Mouse (Mus musculus): ENCODE measurements around the gene Lrrk1. TPM values are rescaled to one million over a fixed set of nuclear protein-coding genes. Genes with fewer than 3 reads are reported as not detected.

Lrrk1 gene
- 6.3 and 7.1 TPM in 2 replicates for polyA plus RNA-seq (2016; fragmentation: Nextera tagmentation; extraction: Ambion mirVana)

DNA sequence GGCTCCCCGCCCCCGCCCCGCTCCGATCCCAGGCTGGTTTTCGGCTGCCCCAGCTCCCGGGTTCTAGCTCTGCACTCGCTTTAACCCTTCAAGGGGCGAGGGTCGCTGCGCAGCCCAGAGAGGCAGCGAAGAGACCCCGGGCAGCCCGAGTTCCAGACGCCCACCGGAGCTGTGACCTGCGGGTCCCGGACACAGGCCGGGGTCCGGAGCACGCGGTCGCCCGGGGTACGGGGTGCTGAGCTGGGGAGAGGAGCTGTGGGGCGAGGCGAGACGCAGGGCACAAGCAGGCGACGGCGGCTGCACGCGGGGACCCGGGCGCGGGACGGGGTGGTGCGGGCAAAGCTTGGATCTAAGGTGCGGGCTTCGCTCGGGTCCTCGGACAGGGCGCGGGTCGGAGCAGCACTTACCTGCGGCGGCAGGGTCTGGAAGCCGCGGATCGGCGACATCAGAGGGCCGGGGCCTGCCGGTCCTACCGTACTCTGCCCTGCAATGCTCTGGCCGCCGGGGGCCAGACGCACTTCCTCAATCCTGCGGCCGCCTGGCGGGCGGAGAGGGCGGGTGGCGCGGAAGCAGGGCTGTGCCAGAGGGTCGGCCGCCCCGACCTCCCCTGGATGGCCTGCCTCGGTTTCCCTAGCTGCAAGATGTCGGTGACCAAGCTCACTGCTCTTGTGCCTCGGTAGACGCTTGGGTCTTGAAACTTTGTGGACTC is at the start of gene Lrrk1:
Gene Lrrk1, minus strand, starts transcription at position 538 of the 709 bp plus-strand sequence.
- H3K4me2 ChIP-seq = peak within 1 kb of the TSS; percentile 96
- WGBS (ENCODE audit: insufficient replicate concordance) = under 1% methylated on average over 61 of the region's 70 CpGs
- no peaks in the 10 kb centered on the region for H3K9me3 ChIP-seq (replicated peaks)
- no peaks in the 10 kb centered on the region; the same call in 1 of the 2 replicates for H3K36me3 ChIP-seq
- H3K9ac ChIP-seq = peak within 1 kb of the TSS; percentile 82
- peak within 1 kb of the TSS; percentile 68 for H3K4me3 ChIP-seq
- H3K27me3 ChIP-seq (replicated peaks) = no peaks in the 10 kb centered on the region
- peak; percentile 74 for ATAC-seq
- H3K4me1 ChIP-seq = peaks cover 6% of the 10 kb centered on the region
- peak within 1 kb of the TSS; percentile 39; the same call in 1 of the 2 replicates for H3K27ac ChIP-seq

DNA sequence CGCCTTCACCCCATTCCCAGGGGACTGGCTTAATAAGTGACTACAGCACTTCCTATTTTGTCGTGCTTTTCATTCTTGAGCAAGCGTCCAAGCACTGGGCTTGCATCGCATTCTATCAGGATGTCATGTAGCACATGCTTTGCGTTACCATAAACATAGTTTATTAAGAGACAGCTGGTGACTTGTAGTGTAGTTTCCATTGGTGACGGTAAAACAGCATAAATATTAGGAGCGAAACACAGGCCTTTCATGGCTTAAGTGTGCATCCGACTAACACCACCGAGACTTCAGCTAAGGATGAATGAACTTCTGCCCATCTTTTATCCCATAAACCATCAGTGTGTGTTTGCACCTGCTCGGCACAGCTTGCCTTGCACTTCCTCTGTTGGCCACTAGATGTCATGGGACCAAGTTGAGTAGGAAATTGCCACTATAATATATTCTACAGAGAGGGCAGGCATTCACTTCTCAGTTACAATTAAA is 46.3 kb upstream of the Lrrk1 start:
- no peak for ATAC-seq
- H3K27me3 ChIP-seq (replicated peaks) = peaks cover 13% of the 10 kb centered on the region
- no peak overlapping the region for H3K27ac ChIP-seq
- H3K9ac ChIP-seq = no peak overlapping the region
- no peaks in the 10 kb centered on the region for H3K9me3 ChIP-seq (replicated peaks)
- H3K4me1 ChIP-seq = no peaks in the 10 kb centered on the region
- H3K4me3 ChIP-seq = no peak overlapping the region
- H3K4me2 ChIP-seq = no peak overlapping the region
- H3K36me3 ChIP-seq = no peaks in the 10 kb centered on the region
- 40% methylated on average over 10 of the region's 10 CpGs for WGBS (ENCODE audit: insufficient replicate concordance)

DNA sequence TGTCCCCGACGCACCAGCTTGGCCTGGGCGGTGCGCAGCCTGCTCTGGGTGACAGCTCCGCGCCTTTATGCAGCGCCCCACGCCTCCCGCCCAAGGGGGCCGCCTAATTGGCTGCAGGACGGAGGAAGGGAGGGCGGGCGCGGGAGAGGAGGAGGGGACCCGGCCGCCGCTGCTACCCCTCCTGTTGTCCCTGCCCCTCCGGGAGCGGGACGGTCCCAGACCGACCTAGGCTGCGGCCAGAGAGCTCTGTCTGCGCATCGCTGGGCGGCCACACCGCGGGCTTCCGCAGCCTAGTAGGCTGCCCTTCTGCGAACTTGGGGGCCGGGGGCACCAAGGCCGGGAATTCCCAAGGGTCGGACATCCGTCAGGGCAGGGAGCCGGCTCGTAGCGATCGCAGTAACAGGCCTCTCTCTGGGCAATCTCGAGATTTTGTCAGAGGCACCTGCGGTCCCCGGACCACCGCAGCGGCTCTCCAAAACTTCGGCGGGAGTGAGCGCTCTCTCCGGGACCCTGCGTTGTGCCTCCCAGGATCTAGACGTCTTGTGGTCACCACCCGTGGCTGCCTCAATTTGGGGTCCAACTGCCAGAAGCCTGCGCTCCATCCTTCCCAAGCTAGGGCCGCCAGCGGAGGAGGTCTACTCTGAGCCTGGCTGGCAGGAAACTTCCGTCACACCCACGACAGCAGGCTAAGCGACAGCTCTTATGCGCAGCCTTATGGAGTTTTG is 39.4 kb upstream of the Lrrk1 start, which contains the start of gene Aldh1a3:
Gene Aldh1a3, minus strand, starts transcription at position 81 of the 725 bp plus-strand sequence.
- under 1% methylated on average over 55 of the region's 56 CpGs for WGBS (ENCODE audit: insufficient replicate concordance)
- Histone ChIP-seq H3K36me3 (no peaks in the 10 kb centered on the region), H3K4me3 (peak within 1 kb of the TSS; percentile 41), H3K9me3 (replicated peaks) (no peaks in the 10 kb centered on the region), H3K27me3 (replicated peaks) (peaks cover 71% of the 10 kb centered on the region), H3K4me1 (peaks cover 9% of the 10 kb centered on the region; the same call in 1 of the 2 replicates), H3K4me2 (peak within 1 kb of the TSS; percentile 61), H3K9ac (no peak within 1 kb of the TSS), H3K27ac (no peak within 1 kb of the TSS)
- peak; percentile 65 for ATAC-seq

- no peak overlapping the region for H3K27ac ChIP-seq
- WGBS (ENCODE audit: insufficient replicate concordance) = 3% methylated on average over 23 of the region's 23 CpGs
- no peaks in the 10 kb centered on the region for H3K9me3 ChIP-seq (replicated peaks)
- H3K9ac ChIP-seq = no peak overlapping the region
- H3K4me3 ChIP-seq = peak overlapping the region; percentile 41
- peak; percentile 24; the same call in 1 of the 2 replicates for ATAC-seq
- no peaks in the 10 kb centered on the region for H3K36me3 ChIP-seq
- peak overlapping the region; percentile 61 for H3K4me2 ChIP-seq
- H3K27me3 ChIP-seq (replicated peaks) = peaks cover 69% of the 10 kb centered on the region
- peaks cover 9% of the 10 kb centered on the region; the same call in 1 of the 2 replicates for H3K4me1 ChIP-seq
These were observed 38.9 kb upstream of the Lrrk1 start for GRCm38 (mm10) chr7:66427053-66427436.

GRCm38 (mm10) chr7:66421903-66422302 is 33.8 kb upstream of the Lrrk1 start:
- Histone ChIP-seq H3K9ac (no peak overlapping the region), H3K9me3 (replicated peaks) (no peaks in the 10 kb centered on the region), H3K4me2 (no peak overlapping the region), H3K36me3 (no peaks in the 10 kb centered on the region), H3K27ac (no peak overlapping the region), H3K4me1 (peaks cover 3% of the 10 kb centered on the region; the same call in 1 of the 2 replicates), H3K4me3 (no peak overlapping the region), H3K27me3 (replicated peaks) (peaks cover 42% of the 10 kb centered on the region)
- 55% methylated on average over 8 of the region's 8 CpGs for WGBS (ENCODE audit: insufficient replicate concordance)
- ATAC-seq = no peak

DNA sequence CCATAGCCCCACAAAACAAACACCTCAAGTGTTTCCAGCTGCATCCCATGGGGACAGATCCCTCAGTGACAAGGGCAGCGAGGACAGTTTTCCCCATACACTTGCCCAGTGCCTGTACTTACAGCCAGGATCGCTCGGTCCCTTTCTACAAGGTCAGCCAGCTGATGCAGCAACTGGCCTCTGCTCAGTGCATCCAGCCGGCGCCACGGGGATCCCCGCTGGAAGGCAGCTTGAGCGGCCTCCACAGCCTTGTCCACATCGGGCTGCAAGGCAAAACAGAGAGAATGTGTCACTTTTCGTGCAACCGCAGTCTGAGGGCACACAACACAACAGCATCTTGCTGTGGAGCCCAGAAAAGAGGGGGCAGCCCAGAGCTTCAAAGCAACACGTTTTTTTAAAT is 30.8 kb upstream of the Lrrk1 start:
- 52% methylated on average over 12 of the region's 12 CpGs for WGBS (ENCODE audit: insufficient replicate concordance)
- ATAC-seq = no peak
- H3K4me1 ChIP-seq = no peaks in the 10 kb centered on the region

DNA sequence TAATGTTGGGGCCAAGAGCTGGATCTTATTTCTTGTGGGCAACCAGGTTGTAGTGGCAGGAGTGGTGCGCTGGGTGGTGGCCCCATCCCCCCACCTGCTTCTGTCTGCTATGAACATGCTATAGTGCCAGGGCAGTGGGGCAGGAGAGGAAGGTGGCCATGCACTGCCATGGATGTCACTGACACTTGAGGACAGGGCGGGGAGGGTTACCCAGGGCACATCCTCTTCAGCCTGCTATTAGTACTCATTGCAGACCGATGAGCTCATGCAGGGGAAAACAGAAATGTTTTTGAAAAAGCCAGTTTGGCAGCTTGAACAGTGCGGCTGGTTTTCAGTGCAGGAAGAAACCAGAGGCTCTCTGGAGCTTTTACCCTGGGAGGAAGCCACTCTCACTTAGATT is 28.7 kb upstream of the Lrrk1 start:
- H3K4me3 ChIP-seq = no peak overlapping the region
- ATAC-seq = no peak
- H3K4me1 ChIP-seq = no peaks in the 10 kb centered on the region
- WGBS (ENCODE audit: insufficient replicate concordance) = 69% methylated on average over 4 of the region's 4 CpGs
- no peaks in the 10 kb centered on the region for H3K36me3 ChIP-seq
- no peak overlapping the region for H3K27ac ChIP-seq
- peaks cover 15% of the 10 kb centered on the region; the same call in 1 of the 2 replicates for H3K27me3 ChIP-seq (replicated peaks)
- no peaks in the 10 kb centered on the region for H3K9me3 ChIP-seq (replicated peaks)
- no peak overlapping the region for H3K9ac ChIP-seq
- H3K4me2 ChIP-seq = no peak overlapping the region

More for the DNA sequence above, 30.8 kb upstream of the Lrrk1 start:
- Histone ChIP-seq H3K4me2 (no peak overlapping the region), H3K27ac (no peak overlapping the region), H3K27me3 (replicated peaks) (peaks cover 13% of the 10 kb centered on the region), H3K9me3 (replicated peaks) (no peaks in the 10 kb centered on the region), H3K36me3 (no peaks in the 10 kb centered on the region), H3K4me3 (no peak overlapping the region), H3K9ac (no peak overlapping the region)

DNA sequence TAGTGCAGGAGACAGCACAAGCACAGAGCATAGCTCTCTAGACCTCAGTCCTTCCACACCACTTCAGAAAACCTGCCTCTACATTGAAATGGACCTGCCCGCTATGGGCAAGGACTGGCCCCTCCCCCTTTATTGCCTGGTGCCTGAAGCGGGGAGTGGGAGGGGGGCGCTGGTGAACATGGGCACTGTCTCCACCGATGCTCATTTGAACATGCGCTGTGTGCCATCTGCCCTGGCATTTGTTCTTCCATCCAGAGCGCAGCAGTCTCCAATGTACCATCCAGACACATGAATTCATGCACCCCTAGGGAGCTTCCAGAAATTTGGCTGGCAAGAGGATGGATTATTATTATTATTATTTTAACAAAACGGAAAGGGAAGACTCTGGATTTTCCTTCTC is 24.9 kb upstream of the Lrrk1 start:
- Histone ChIP-seq H3K9me3 (replicated peaks) (no peaks in the 10 kb centered on the region), H3K36me3 (no peaks in the 10 kb centered on the region), H3K4me1 (no peaks in the 10 kb centered on the region), H3K27me3 (replicated peaks) (peaks cover 14% of the 10 kb centered on the region), H3K4me3 (no peak overlapping the region), H3K27ac (no peak overlapping the region), H3K9ac (no peak overlapping the region), H3K4me2 (no peak overlapping the region)
- 78% methylated on average over 7 of the region's 7 CpGs for WGBS (ENCODE audit: insufficient replicate concordance)
- no peak for ATAC-seq

DNA sequence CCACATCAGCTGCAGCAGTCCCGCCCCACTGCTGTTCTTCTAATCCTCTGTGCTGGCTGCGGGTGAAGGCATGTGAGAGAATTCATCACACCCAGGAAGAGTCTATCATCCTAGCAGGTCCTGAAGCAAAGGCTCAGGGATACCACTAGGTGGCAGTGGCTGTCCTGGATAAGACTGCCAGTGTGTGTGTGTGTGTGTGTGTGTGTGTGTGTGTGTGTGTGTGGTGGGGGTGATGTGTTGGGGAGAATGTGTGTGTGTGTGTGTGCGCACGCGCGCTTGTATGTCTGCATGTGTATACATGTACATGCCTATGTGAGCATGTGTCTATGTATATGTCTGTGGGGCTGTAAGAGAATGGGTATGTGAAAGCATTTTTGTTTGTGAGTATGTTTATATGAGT is 21.3 kb upstream of the Lrrk1 start:
- WGBS (ENCODE audit: insufficient replicate concordance) = 65% methylated on average over 6 of the region's 6 CpGs
- ATAC-seq = no peak

DNA sequence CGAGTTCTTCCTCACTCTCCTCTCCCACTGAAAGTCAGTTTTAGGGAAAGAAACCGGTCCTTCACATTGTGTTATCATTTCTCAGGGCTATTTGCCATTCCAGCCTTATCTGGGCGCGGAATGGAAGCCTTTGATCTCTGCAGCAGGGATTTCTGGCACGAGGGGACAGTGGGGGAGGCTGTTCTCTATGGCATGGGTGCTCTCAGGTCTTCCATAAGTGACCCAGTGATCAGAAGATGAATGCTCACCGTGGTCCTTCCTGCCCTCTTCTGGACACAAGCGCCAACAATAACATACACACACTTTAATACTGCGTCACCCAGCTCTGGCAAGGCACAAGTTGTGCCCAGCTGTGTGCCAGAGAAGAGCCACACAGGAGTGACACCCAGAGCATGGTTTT is 18.8 kb upstream of the Lrrk1 start:
- Histone ChIP-seq H3K4me2 (no peak overlapping the region), H3K9me3 (replicated peaks) (no peaks in the 10 kb centered on the region), H3K27me3 (replicated peaks) (peaks cover 14% of the 10 kb centered on the region; the same call in 1 of the 2 replicates), H3K4me1 (peaks cover 17% of the 10 kb centered on the region), H3K4me3 (no peak overlapping the region), H3K36me3 (no peaks in the 10 kb centered on the region), H3K9ac (no peak overlapping the region), H3K27ac (no peak overlapping the region)
- no peak for ATAC-seq
- WGBS (ENCODE audit: insufficient replicate concordance) = 49% methylated on average over 8 of the region's 8 CpGs

More for the DNA sequence above, 21.3 kb upstream of the Lrrk1 start:
- Histone ChIP-seq H3K4me1 (peaks cover 12% of the 10 kb centered on the region), H3K4me2 (no peak overlapping the region), H3K27ac (no peak overlapping the region), H3K9ac (no peak overlapping the region), H3K4me3 (no peak overlapping the region), H3K9me3 (replicated peaks) (no peaks in the 10 kb centered on the region), H3K27me3 (replicated peaks) (peaks cover 21% of the 10 kb centered on the region; the same call in 1 of the 2 replicates), H3K36me3 (no peaks in the 10 kb centered on the region)

DNA sequence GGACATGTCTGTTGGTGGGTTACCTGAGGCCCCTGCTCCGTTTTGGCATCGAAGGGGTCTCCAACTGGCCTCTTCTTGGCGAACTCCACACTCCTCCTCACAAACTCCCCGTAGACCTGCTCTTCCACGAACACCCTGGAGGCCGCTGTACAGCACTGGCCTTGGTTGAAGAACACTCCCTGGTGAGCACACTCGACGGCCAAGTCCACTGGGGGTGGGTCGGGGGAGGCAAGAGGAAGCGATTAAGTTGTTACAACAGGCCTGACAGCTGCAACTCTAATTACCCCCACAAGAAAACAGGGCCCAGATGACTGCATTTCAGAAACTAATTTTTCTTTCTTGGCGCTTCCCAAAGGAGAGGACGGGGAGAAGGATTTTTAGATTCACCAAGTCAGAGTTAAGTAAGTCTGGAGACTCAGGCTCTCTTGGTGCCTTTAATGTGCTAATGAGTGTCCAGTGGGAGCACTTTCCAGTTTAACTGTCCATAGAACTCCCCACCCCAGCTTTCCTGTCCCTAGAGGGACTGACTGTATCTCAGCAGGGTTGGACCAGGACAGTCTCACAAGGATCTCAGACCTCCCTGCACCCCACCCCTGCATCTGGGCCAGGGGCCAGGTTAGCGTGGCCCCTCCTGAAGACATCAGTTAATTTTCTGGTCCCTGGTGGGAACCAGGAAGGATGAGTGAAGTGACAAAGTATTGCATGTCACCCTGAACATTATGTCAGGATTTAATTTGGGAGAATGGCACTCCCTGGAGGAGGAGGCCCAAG is 18.0 kb upstream of the Lrrk1 start:
- H3K27me3 ChIP-seq (replicated peaks) = 0 out of 2 replicates have a peak, but pooled peaks cover 7% of the 10 kb centered on the region
- H3K36me3 ChIP-seq = no peaks in the 10 kb centered on the region
- no peak for ATAC-seq
- no peak overlapping the region for H3K4me3 ChIP-seq
- 49% methylated on average over 13 of the region's 13 CpGs for WGBS (ENCODE audit: insufficient replicate concordance)
- no peak overlapping the region for H3K27ac ChIP-seq
- H3K4me1 ChIP-seq = peaks cover 17% of the 10 kb centered on the region
- no peak overlapping the region for H3K4me2 ChIP-seq
- H3K9me3 ChIP-seq (replicated peaks) = no peaks in the 10 kb centered on the region
- no peak overlapping the region for H3K9ac ChIP-seq

All from liver, embryonic 12.5 days (tissue).